Mouse (Mus musculus): ENCODE results near the gene Coq8b. TPM values are rescaled to one million over a fixed set of nuclear protein-coding genes. Genes with fewer than 3 reads are reported as not detected.
A peak's percentile ranks its signal among the peaks of the same experiment; 100 is the strongest.

The Coq8b gene
- polyA plus RNA-seq (2014; fragmentation: Nextera tagmentation; extraction: Ambion mirVana): 9.9 and 11.9 TPM in 2 replicates

GRCm38 (mm10) chr7:27232781-27233281 lies at the start of gene Coq8b:
Gene Coq8b (plus strand): TSS chr7:27233023.
- no peaks in the 10 kb centered on the region for H3K36me3 ChIP-seq (ENCODE audit: control insufficient read depth, insufficient read depth, low read length)
- ATAC-seq (ENCODE audit: insufficient number of reproducible peaks, insufficient read depth, low FRiP score, low read depth): peak; percentile 87

DNA sequence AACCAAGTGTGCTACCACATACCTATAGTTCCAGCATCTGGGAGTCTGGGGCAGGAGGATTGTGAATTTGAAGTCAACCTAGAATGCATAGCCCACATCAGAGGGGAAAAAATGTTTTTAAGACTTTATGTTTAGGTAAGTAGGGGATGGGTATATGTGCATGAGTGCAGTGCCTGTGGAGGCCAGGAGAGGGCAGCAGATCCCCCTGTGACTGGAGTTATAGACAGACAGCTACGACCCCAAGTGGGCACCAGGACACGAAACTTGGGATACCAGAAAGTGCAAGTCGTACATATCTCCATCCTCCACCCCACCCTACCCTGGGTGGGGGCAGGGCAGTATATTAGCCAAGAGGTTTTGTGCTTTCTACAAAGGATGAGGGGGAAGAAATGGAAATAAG lies 47.9 kb upstream of the Coq8b start:
- 62% methylated on average over 3 of the region's 3 CpGs for WGBS
- peaks cover 71% of the 10 kb centered on the region for H3K36me3 ChIP-seq (ENCODE audit: control insufficient read depth, insufficient read depth, low read length)
- 0 out of 2 replicates have a peak, but pooled peaks cover 3% of the 10 kb centered on the region for H3K9me3 ChIP-seq (ENCODE audit: control insufficient read depth, low read length)
- H3K4me3 ChIP-seq (ENCODE audit: control insufficient read depth in 1 of 2, insufficient read depth in 1 of 2, low read depth in 1 of 2, low read length in 2 of 2): no peak overlapping the region
- H3K4me2 ChIP-seq (ENCODE audit: low read length): no peak overlapping the region
- no peak overlapping the region for H3K27ac ChIP-seq (replicated peaks in 1 of 2; ENCODE audit: control insufficient read depth in 1 of 2, insufficient read depth in 1 of 2, low read depth in 2 of 2, low read length in 2 of 2)
- H3K4me1 ChIP-seq (ENCODE audit: control insufficient read depth in 2 of 2, insufficient read depth in 2 of 2, low read length in 2 of 2): no peaks in the 10 kb centered on the region; a peak in 1 of 4 replicates
- ATAC-seq (ENCODE audit: insufficient number of reproducible peaks, insufficient read depth, low FRiP score, low read depth): no peak
- H3K9ac ChIP-seq (ENCODE audit: low read length): no peak overlapping the region
- H3K27me3 ChIP-seq (ENCODE audit: control insufficient read depth, insufficient read depth, low read length): no peaks in the 10 kb centered on the region

More at GRCm38 (mm10) chr7:27232781-27233281, at the start of gene Coq8b:
- Histone ChIP-seq H3K4me2 (ENCODE audit: low read length) (peak within 1 kb of the TSS; percentile 72), H3K4me3 (ENCODE audit: control insufficient read depth in 1 of 2, insufficient read depth in 1 of 2, low read depth in 1 of 2, low read length in 2 of 2) (peak within 1 kb of the TSS; percentile 50 to 88), H3K27me3 (ENCODE audit: control insufficient read depth, insufficient read depth, low read length) (no peaks in the 10 kb centered on the region), H3K9ac (ENCODE audit: low read length) (peak within 1 kb of the TSS; percentile 68), H3K9me3 (ENCODE audit: control insufficient read depth, low read length) (no peaks in the 10 kb centered on the region), H3K27ac (replicated peaks in 1 of 2; ENCODE audit: control insufficient read depth in 1 of 2, insufficient read depth in 1 of 2, low read depth in 2 of 2, low read length in 2 of 2) (peak within 1 kb of the TSS; percentile 4 to 56; a peak in 1 of 4 replicates), H3K4me1 (ENCODE audit: control insufficient read depth in 2 of 2, insufficient read depth in 2 of 2, low read length in 2 of 2) (peaks cover 8 to 10% of the 10 kb centered on the region in 2 experiments; a peak in 3 of 4 replicates)
- WGBS: under 1% methylated on average over 25 of the region's 25 CpGs

GRCm38 (mm10) chr7:27185986-27186385 lies 46.8 kb upstream of the Coq8b start:
- Histone ChIP-seq H3K27me3 (ENCODE audit: control insufficient read depth, insufficient read depth, low read length) (no peaks in the 10 kb centered on the region), H3K4me2 (ENCODE audit: low read length) (no peak overlapping the region), H3K9ac (ENCODE audit: low read length) (no peak overlapping the region), H3K36me3 (ENCODE audit: control insufficient read depth, insufficient read depth, low read length) (peaks cover 82% of the 10 kb centered on the region), H3K4me1 (ENCODE audit: control insufficient read depth in 2 of 2, insufficient read depth in 2 of 2, low read length in 2 of 2) (no peaks in the 10 kb centered on the region), H3K27ac (replicated peaks in 1 of 2; ENCODE audit: control insufficient read depth in 1 of 2, insufficient read depth in 1 of 2, low read depth in 2 of 2, low read length in 2 of 2) (no peak overlapping the region), H3K4me3 (ENCODE audit: control insufficient read depth in 1 of 2, insufficient read depth in 1 of 2, low read depth in 1 of 2, low read length in 2 of 2) (no peak overlapping the region), H3K9me3 (ENCODE audit: control insufficient read depth, low read length) (0 out of 2 replicates have a peak, but pooled peaks cover 3% of the 10 kb centered on the region)
- 94% methylated on average over 5 of the region's 5 CpGs for WGBS
- no peak for ATAC-seq (ENCODE audit: insufficient number of reproducible peaks, insufficient read depth, low FRiP score, low read depth)

GRCm38 (mm10) chr7:27189271-27189931 lies 43.4 kb upstream of the Coq8b start:
- H3K9me3 ChIP-seq (ENCODE audit: control insufficient read depth, low read length): 0 out of 2 replicates have a peak, but pooled peaks cover 3% of the 10 kb centered on the region
- no peak overlapping the region for H3K27ac ChIP-seq (replicated peaks in 1 of 2; ENCODE audit: control insufficient read depth in 1 of 2, insufficient read depth in 1 of 2, low read depth in 2 of 2, low read length in 2 of 2)
- WGBS: 96% methylated on average over 10 of the region's 10 CpGs
- H3K27me3 ChIP-seq (ENCODE audit: control insufficient read depth, insufficient read depth, low read length): no peaks in the 10 kb centered on the region
- H3K4me1 ChIP-seq (ENCODE audit: control insufficient read depth in 2 of 2, insufficient read depth in 2 of 2, low read length in 2 of 2): peaks cover 0 to 5% of the 10 kb centered on the region in 2 experiments; a peak in 2 of 4 replicates
- peaks cover 100% of the 10 kb centered on the region for H3K36me3 ChIP-seq (ENCODE audit: control insufficient read depth, insufficient read depth, low read length)
- no peak overlapping the region for H3K4me3 ChIP-seq (ENCODE audit: control insufficient read depth in 1 of 2, insufficient read depth in 1 of 2, low read depth in 1 of 2, low read length in 2 of 2)
- no peak for ATAC-seq (ENCODE audit: insufficient number of reproducible peaks, insufficient read depth, low FRiP score, low read depth)
- H3K4me2 ChIP-seq (ENCODE audit: low read length): no peak overlapping the region
- no peak overlapping the region for H3K9ac ChIP-seq (ENCODE audit: low read length)

DNA sequence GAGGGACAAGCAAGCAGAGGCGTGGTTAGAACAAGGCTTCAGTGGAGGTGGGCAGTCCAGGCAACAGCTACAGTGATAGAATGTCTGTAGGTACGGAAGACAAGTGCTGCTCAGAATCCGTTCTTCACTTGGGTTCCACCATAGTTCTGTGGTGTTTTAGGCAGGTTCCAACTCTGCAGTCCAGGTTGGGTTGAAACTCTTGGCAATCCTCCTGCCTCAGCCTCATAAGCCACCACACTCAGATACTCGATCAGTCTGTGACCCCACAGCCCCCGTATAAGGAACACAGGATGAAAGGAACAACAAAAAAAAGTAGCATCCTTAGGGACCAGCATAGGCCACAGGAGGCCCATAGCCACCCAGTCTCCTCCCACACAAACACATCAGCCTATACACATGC lies 40.4 kb upstream of the Coq8b start:
- Histone ChIP-seq H3K27ac (replicated peaks in 1 of 2; ENCODE audit: control insufficient read depth in 1 of 2, insufficient read depth in 1 of 2, low read depth in 2 of 2, low read length in 2 of 2) (no peak overlapping the region), H3K4me1 (ENCODE audit: control insufficient read depth in 2 of 2, insufficient read depth in 2 of 2, low read length in 2 of 2) (peaks cover 4 to 13% of the 10 kb centered on the region in 2 experiments), H3K36me3 (ENCODE audit: control insufficient read depth, insufficient read depth, low read length) (peaks cover 77% of the 10 kb centered on the region), H3K27me3 (ENCODE audit: control insufficient read depth, insufficient read depth, low read length) (no peaks in the 10 kb centered on the region), H3K9ac (ENCODE audit: low read length) (no peak overlapping the region), H3K9me3 (ENCODE audit: control insufficient read depth, low read length) (no peaks in the 10 kb centered on the region), H3K4me3 (ENCODE audit: control insufficient read depth in 1 of 2, insufficient read depth in 1 of 2, low read depth in 1 of 2, low read length in 2 of 2) (no peak overlapping the region), H3K4me2 (ENCODE audit: low read length) (no peak overlapping the region)
- ATAC-seq (ENCODE audit: insufficient number of reproducible peaks, insufficient read depth, low FRiP score, low read depth): no peak
- 93% methylated on average over 5 of the region's 5 CpGs for WGBS

DNA sequence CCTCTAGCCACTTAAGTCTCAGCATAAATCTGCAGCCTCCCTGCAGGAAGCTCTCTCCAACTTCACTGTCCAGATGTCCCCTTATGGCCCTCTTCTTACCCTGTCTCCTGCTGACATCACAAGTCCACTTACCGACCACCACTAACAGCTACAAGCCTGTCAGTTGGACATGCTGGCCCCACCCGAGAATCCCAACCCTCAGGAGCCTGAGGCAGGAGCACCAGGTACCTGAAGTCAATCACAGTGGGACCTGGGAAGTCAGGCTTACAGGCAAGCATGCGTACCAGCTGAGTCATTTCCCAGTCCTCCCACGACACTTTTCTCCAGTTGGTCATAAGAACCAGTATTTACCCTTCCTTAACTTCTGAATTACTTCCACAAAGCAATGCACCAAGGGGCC lies 39.1 kb upstream of the Coq8b start:
- Histone ChIP-seq H3K9ac (ENCODE audit: low read length) (no peak overlapping the region), H3K4me2 (ENCODE audit: low read length) (no peak overlapping the region), H3K4me3 (ENCODE audit: control insufficient read depth in 1 of 2, insufficient read depth in 1 of 2, low read depth in 1 of 2, low read length in 2 of 2) (no peak overlapping the region)

GRCm38 (mm10) chr7:27195681-27196611 lies 36.9 kb upstream of the Coq8b start, which contains the start of the genes BC024978 and Snrpa:
Gene BC024978 (plus strand): TSS chr7:27195781.
Gene Snrpa (minus strand): TSS chr7:27196271.
- peak; percentile 99 for ATAC-seq (ENCODE audit: insufficient number of reproducible peaks, insufficient read depth, low FRiP score, low read depth)
- under 1% methylated on average over 64 of the region's 64 CpGs for WGBS
- Histone ChIP-seq H3K4me2 (ENCODE audit: low read length) (peak within 1 kb of the TSS; percentile 87), H3K4me1 (ENCODE audit: control insufficient read depth in 2 of 2, insufficient read depth in 2 of 2, low read length in 2 of 2) (peaks cover 4 to 13% of the 10 kb centered on the region in 2 experiments), H3K27me3 (ENCODE audit: control insufficient read depth, insufficient read depth, low read length) (no peaks in the 10 kb centered on the region), H3K27ac (replicated peaks in 1 of 2; ENCODE audit: control insufficient read depth in 1 of 2, insufficient read depth in 1 of 2, low read depth in 2 of 2, low read length in 2 of 2) (peak within 1 kb of the TSS; percentile 99 to 100), H3K9ac (ENCODE audit: low read length) (peak within 1 kb of the TSS; percentile 95), H3K9me3 (ENCODE audit: control insufficient read depth, low read length) (no peaks in the 10 kb centered on the region), H3K4me3 (ENCODE audit: control insufficient read depth in 1 of 2, insufficient read depth in 1 of 2, low read depth in 1 of 2, low read length in 2 of 2) (peak within 1 kb of the TSS; percentile 76 to 100), H3K36me3 (ENCODE audit: control insufficient read depth, insufficient read depth, low read length) (peaks cover 57% of the 10 kb centered on the region)

More for the DNA sequence above, 39.1 kb upstream of the Coq8b start:
- Histone ChIP-seq H3K27ac (replicated peaks in 1 of 2; ENCODE audit: control insufficient read depth in 1 of 2, insufficient read depth in 1 of 2, low read depth in 2 of 2, low read length in 2 of 2) (no peak overlapping the region), H3K4me1 (ENCODE audit: control insufficient read depth in 2 of 2, insufficient read depth in 2 of 2, low read length in 2 of 2) (peaks cover 4 to 13% of the 10 kb centered on the region in 2 experiments), H3K27me3 (ENCODE audit: control insufficient read depth, insufficient read depth, low read length) (no peaks in the 10 kb centered on the region), H3K36me3 (ENCODE audit: control insufficient read depth, insufficient read depth, low read length) (peaks cover 74% of the 10 kb centered on the region), H3K9me3 (ENCODE audit: control insufficient read depth, low read length) (no peaks in the 10 kb centered on the region)
- no peak for ATAC-seq (ENCODE audit: insufficient number of reproducible peaks, insufficient read depth, low FRiP score, low read depth)
- 76% methylated on average over 4 of the region's 4 CpGs for WGBS

All from heart, embryonic 14.5 days (tissue).